Mouse (Mus musculus): ENCODE measurements at regions not wholly inside any gene's neighbourhood (a gene's known extent, or its start where the extent isn't known, plus 50 kb on each side); places are given as distances from the start of the nearest gene placed in this dataset.

- DNase-seq, result no peak
Observed at GRCm38 (mm10) chr16:93182656-93183055, 356.7 kb upstream of the Runx1 start.

DNA sequence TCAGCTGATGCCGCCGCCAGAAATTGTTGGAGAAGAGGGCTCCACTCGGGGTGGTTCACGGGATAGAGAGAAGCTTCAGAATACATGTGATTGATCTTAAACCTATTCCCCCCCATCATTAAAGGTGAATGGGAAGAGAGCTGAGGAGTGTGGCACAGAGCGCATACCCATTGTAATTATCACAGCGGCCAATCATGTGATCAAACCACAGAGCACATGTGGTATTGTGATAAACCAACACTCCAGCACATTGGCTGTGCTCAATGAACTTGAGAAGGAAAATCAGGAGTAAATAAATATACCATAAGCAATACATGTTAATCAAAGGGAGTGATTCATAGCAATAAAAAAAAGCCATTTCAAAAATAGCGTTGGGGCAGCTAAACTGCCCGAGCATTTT, 355.5 kb upstream of the Runx1 start:
- no peak for DNase-seq

DNA sequence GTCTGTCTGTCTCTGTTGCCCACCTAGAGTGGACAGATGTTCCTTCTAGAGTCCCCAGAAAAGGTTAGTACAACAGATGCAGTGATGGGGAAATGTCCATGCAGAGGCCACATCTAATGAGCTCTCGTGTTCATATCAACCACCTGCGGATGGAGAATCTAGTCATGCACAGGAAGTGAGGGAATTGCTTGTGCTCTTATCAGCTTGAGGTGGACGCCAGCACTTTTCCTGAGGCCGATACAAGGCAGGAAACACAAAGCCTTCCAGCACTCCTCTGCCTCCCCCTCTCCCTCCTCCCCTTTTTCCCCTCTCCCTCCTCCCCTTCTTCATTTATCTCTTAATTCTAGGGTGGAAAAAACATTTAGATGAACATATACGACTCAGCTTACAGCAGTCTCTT, 354.3 kb upstream of the Runx1 start:
- DNase-seq, result no peak

GRCm38 (mm10) chr16:93166667-93167066, 340.7 kb upstream of the Runx1 start:
- no peak for DNase-seq

DNA sequence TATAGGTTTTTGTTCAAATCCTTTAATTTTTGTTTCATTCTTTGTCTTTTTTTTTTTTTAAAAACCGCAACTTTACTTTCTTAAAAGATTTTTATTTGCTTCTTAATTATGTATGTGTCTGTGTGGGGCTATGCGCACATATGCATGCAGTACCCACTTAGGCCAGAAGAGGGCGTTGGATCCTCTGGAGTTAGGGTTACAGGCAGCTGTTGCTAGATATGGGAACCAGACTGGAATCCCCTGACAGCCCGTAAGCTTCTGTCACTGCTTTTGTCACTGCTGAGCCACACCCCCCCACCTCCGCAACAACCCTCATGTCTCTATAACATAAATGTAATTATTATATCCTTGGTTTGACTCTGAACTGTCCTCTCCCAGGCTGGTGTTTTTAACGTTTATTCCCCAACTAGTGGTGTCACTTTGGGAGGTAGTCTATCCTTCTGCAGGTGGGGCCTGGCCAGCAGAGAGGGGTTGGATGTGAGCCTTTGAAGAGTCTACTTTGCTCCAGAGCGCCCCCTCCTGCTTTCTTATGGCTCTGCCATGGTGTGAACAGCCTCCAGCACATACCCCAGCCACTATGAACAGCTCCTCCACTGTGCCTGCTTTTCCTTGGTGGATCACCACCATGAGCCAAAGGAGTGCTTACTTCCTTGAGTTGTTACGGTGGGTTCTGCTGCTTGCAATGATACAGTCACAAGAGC, 332.7 kb upstream of the Runx1 start:
- DNase-seq, result no peak

- peak; percentile 12 for DNase-seq
Observed at GRCm38 (mm10) chr16:93153545-93154329, 327.8 kb upstream of the Runx1 start.

DNA sequence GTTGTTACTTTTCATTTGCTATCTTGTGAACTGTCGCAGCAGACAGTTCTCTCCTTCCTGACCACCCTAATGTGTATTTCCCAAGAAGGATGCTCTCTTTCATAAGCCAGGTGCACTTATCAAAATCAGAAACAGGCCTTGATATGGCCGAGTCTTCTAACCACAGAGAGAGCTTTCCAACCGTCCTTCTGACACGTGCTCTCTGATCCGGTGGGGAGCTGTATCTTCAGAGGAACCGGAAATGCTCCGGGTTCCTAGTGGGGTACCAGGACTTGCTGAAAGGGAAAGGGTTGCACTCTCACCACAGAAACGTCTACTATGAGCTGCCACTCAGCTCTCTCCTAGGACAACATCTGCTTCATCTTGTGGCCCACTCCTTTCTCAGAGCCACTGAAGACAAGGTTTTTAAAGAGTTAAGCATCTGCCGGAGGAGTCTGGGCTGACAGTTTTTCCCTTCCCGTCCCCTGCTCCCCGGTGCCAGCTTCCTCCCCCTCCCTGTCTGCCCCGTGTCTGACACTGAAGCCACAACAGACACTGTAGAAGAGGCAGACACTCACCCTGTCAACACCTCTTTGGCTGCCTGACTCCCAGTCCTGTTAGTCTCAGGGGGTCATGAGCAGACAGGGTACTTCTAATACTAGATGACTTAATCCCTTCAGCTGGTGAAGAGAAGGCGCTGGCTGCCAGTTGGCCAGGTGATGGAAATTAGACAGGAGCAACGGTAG, 327.0 kb upstream of the Runx1 start:
- peak; percentile 19 for DNase-seq

DNA sequence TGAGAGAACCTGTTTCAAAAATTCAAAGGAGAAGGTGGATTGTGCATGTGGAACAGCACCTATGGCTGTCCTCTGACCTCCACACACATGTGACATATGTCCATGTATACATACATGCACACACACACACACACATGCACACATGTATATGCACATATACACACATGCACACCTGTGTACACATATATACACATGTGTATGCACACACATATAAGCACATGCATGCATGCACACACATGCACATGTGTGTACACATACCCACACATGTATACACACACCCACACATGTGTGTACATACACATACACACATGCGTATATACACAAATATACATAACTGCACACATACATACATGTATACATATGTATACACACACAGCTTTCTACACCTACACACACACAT, 326.1 kb upstream of the Runx1 start:
- DNase-seq, result no peak

- DNase-seq, result no peak
Observed at GRCm38 (mm10) chr16:93151652-93152051, 325.7 kb upstream of the Runx1 start.

DNA sequence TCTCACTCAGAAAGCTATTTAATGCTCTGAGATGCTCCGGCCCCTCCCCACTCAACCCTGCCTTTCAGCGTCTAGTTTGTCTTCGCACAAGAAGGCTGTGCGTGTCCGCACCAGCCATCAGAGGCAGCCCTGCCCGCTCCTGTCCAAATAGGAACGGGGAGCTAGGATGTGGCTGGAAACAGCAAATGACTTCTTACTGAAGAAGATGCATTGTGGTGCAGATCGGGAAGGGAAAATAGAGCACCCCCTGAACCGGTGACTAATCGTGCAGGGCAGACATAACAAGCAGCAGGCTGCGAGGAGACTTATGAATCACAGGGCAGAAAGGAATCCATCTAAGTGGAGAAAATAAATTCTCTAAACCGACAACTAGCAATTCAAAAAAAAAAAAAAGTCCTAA, 324.5 kb upstream of the Runx1 start:
- DNase-seq, result no peak

DNA sequence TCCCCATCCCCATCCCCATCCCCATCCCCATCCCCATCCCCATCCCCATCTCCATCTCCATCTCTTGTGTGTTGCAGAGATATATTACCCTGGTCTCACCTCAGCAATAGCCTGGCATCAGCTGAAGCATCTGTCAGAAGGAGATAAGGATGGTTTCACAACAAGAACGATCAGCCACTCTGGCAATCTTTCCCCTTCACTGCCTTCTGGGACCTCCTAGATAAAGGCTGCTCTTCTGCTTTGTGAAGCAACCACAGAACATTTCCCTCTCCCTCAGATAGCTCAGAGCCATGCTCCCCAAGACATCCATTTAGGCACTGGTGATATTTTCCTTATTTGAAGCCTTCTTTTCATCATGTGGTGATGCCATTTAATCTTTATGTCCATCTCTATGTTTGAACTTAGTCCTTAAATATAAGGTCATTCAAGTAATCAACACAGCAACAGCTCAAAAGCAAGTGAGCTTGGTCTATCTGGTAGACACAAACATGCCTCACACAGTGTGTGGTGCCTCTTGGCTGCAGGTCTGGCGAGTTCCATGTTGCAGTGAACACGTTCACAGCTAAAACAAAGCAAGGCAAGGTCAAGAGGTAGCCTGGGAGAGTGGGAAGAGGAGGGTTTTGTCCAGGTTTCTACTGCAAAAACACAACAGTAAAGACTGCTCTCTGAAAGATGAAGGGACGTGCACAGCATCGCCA, 321.7 kb upstream of the Runx1 start:
- DNase-seq, result no peak

- DNase-seq, result no peak
Observed at GRCm38 (mm10) chr16:93146812-93147211, 320.9 kb upstream of the Runx1 start.

- DNase-seq, result no peak
Observed at GRCm38 (mm10) chr16:93145617-93146016, 319.7 kb upstream of the Runx1 start.

GRCm38 (mm10) chr16:93144033-93144432, 318.1 kb upstream of the Runx1 start:
- DNase-seq, result no peak

DNA sequence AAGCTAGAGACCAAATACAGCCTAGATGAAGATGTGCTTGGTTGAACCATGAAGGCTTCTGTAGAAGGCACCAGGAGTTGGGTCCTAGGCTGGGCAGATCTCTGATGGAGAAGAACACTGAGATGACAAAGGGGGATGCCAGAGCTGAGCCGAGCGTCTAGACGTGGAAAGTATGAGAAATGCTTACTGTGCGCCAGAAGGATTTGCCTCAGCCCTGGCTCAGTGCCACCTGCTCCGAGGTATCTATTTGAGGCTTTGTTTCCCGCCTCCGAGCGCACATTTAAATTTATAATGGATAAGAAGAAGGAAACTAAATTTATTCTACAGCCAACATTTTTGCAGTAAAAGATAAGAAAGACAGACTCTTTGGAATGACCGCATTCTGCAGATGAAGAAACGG, 317.2 kb upstream of the Runx1 start:
- DNase-seq, result no peak

GRCm38 (mm10) chr16:93141967-93142366, 316.0 kb upstream of the Runx1 start:
- DNase-seq, result no peak

DNA sequence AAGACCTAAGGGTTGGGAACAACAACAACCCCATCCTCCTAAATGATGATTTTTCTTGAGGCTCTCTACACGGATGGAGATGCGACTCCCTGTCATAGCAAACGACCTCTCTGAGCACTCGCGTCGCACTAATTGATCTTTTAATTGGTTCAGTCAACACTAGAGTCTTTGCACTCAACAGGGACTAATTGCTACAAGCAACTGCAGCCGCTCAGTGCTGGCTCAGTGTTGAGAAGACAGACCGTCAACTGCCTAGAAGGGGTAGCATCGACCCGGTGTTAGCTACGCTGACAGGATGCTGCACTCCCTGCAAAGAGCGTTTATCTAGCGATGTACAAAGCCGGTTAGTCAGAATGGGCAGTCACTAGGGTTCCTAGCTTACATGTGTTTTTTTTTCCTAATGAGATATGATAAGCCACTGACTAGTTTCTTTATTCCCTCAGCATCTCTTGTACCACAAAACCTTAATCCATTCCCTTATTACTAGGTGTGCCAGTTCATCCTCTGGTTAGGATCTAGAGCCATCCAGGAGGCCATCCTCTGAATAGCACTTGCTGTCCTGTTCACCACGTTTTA, 314.7 kb upstream of the Runx1 start:
- DNase-seq, result peak; percentile 6

DNA sequence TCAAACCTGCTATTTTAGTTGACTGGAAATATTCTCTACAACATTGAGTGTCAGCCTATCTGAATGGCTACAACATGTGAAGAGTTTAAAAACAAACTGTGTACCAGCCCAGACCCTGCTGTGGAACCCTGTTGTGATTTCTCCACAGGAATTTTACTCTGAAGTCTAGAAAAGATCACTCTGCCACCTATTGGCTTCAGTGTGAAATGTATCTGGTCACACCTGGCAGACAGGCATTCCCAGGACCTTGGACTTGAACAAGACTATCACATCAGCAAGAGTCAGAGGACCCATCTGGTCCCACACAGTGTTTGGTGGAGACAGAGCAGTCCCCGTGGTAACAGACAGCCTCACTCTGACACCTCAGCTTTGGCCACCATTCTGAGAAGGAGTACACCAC, 311.3 kb upstream of the Runx1 start:
- DNase-seq, result peak; percentile 30

DNA sequence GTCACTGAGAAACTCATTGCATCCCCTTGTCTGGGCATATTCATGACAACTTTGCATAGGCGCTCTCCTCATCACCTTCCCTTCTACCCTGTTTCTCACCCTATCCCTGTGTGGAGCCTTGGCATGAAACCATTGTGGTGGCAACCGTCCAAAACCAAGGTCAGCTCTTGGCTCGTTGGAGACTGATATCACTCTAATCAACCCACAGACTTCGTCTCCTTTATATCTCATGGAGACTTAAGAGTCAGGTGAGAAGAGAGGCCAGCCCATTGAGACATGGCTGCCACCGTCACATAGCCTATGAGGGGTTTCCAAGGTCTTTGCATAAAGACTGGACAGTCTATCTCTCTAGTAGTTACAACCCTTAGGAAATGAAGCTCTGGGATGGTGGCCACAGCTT, 305.5 kb upstream of the Runx1 start:
- no peak for DNase-seq

- DNase-seq, result no peak
Observed at GRCm38 (mm10) chr16:93130622-93131021, 304.7 kb upstream of the Runx1 start.

GRCm38 (mm10) chr16:93123707-93124106, 297.8 kb upstream of the Runx1 start:
- no peak for DNase-seq

GRCm38 (mm10) chr16:93116111-93116969, 290.4 kb upstream of the Runx1 start:
- no peak for DNase-seq
